Mouse (Mus musculus) embryo, embryonic 10 days (tissue): Measurements from ENCODE around the gene Hpf1.
A peak's percentile ranks its signal among the peaks of the same experiment; 100 is the strongest.

Experiments
- DNase-seq: peaks from one replicate; pipeline ENCODE4 v3.0.0-alpha.2; 2015; ENCODE audit warnings: low spot score

The Hpf1 gene

GRCm38 (mm10) chr8:60889843-60890519 is at the start of gene Hpf1:
Gene Hpf1 (plus strand): TSS chr8:60890418.
- peak; percentile 97 for DNase-seq

DNA sequence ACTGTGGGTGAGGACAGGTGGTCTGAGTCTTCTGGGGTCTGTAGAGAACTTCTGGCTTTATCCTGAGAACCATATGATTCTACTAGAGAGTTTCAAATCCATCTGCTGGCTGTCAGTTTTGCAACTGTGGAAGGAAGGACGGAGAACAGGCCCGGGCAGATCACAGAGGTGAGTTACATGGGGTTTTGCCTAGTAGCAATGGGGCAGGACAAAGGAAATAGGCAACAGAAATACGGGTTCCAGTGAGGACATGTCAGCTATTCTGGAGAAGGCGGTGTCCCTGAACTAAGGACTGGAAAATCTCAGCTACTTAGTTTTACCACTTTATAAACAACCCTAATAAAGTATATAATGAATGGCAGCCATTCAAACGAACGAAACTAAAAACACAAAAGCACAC is 47.8 kb upstream of the Hpf1 start:
- DNase-seq, result no peak

- DNase-seq, result no peak
Observed at GRCm38 (mm10) chr8:60857559-60857958, 32.7 kb upstream of the Hpf1 start.

- DNase-seq, result no peak
Observed at GRCm38 (mm10) chr8:60858091-60858490, 32.1 kb upstream of the Hpf1 start.

DNA sequence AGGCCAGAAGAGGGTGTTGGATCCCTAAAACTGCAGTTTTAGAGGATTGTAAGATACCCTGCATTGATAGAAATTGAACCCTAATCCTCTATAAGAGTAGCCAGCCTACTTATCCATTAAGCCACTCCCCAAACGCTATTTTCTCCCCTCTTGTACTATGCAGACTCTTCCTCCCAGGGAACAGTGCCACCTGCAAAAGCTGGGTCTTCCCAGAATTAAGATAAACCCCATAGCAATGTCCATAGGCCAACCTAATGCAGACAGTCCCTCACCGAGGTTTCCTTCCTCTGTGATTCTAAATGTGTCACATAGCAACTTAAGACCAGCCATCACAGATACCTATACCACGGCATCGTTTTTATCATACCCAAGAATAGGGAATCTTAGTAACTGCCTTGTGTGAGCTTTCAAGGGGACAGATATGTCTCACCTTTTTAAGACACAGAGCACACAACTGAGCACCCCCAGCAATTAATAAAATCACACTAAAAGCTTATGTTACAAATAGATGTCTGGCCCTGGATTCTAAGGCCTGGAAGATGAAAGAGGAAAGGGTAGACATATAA is 31.2 kb upstream of the Hpf1 start:
- DNase-seq, result no peak

DNA sequence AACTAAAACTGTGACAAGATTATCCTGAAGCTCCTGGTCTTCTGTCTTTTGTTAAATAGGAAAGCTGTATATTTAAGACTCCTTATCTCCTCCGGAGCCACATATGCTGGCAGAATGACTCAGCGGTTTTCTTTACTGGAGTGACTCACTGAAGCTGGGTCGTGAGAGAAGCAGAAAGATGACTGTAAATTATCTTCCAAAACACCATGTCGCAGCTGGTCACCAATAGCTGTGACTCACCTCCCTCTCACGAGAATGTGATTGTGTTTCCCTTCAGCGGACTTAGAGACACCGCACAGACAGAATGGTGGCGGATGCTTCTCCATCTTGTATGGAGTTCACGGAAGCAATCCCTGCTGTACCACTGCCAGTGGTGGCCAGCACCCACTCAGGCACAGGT is 30.6 kb upstream of the Hpf1 start:
- no peak for DNase-seq

- no peak for DNase-seq
Observed at GRCm38 (mm10) chr8:60860749-60861148, 29.5 kb upstream of the Hpf1 start.

DNA sequence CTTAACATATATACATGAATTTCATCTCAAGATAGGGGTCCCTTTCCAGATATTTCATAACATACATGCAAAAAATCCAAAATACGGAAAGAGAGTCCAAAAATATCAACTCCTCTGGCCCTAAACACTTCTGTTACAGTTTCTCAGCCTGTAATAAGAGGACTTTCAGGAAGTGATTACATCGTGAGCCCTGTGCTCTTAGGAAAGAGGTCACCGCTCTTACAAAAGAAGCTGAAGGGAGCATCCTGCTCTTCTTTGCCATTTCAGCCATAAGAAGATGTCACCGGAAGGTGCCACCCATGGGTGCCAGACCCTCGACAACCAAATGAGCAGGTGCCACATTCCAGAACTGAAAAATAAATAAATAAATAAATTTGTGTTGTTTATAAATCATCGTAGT is 28.4 kb upstream of the Hpf1 start:
- DNase-seq, result no peak

DNA sequence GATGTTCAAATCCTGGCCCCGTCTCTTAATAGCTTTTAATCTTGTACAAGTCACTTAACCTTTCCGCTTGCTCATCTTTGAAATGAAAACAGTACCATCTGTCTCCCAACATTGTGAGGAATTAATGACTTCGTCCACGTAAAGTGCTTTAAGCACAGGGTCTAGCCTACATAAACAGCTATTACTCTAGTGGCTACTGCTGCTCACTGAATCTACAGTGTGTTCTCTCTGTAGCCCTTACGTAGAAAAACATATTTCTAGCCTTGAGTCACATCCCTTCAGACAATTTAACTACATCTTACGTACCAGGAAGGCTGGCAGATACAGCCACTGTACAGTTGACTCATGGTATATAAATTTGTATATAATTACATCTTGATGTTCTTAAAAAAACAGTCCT is 25.3 kb upstream of the Hpf1 start:
- no peak for DNase-seq

- DNase-seq, result peak; percentile 87
Observed at GRCm38 (mm10) chr8:60865504-60866114, 24.6 kb upstream of the Hpf1 start.

DNA sequence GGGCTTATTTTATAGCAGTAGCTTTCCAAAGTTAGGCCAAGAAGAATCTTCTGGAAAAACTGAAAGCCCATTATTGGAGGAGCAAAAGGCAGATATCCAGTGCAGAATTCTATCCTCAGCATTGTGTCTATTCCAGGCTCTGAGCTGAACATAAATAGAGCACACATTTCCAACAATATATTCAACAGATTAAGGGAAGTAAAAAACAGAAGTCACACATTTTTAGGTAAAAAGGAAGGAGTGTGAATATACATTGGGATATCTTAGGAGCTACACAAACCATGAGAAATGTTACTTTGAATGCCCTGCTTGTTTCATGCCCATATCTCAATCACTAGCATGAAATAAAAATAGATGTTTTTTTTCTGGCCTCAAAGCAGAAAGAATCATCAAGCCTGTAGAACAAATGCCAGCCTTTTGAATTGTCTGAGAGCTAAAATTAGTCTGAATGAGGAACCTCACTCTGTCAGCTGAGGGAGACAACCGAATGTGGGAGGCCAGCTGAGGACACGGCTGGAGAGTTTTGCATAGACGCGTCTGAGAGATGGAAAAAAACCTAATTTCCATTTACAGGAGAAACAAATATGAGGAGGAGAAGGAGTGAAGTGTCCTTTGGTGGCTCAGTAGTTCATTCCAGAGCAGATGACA is 22.6 kb upstream of the Hpf1 start:
- no peak for DNase-seq

DNA sequence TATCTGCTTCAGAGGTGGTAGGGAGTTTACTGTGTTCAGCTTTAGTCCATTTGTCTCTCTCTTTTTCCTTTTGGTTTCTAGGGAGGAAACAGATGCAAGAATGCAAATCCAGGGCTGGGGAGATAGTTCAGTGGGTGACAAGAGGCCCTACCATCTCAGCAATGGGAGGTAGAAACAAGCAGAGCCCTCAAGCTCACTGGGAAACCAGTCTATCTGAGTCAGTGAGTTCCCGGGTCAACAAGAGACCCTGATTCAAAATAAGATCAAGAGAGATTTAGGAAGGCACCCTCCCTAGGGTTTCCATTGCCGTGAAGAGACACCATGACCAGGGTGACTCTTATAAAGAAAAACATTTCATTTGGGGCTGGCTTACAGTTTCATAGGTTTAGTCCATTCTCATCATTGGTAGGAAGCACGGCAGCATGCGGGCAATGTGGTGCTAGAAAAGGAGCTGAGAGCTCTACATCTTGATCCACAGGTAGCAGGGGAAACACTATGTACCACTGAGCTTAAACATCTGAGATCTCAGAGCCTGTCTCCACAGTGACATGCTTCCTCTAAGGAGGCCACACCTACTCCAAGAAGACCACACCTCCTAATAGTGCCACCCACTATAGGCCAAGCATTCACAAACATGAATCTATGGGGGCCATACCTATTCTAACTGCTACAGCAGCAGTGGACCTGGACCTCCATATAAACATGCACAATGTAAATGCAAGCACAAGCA is 21.8 kb upstream of the Hpf1 start:
- no peak for DNase-seq

GRCm38 (mm10) chr8:60869761-60870160 is 20.5 kb upstream of the Hpf1 start:
- DNase-seq, result no peak

GRCm38 (mm10) chr8:60870231-60871193 is 19.7 kb upstream of the Hpf1 start:
- no peak for DNase-seq

GRCm38 (mm10) chr8:60878617-60879016 is 11.6 kb upstream of the Hpf1 start:
- peak; percentile 51 for DNase-seq

- peak; percentile 24 for DNase-seq
Observed at GRCm38 (mm10) chr8:60883419-60884137, 6.6 kb upstream of the Hpf1 start.

- no peak for DNase-seq
Observed at GRCm38 (mm10) chr8:60886736-60887135, 3.5 kb upstream of the Hpf1 start.

GRCm38 (mm10) chr8:60889131-60889842 is 931 bp upstream of the Hpf1 start:
- no peak for DNase-seq

DNA sequence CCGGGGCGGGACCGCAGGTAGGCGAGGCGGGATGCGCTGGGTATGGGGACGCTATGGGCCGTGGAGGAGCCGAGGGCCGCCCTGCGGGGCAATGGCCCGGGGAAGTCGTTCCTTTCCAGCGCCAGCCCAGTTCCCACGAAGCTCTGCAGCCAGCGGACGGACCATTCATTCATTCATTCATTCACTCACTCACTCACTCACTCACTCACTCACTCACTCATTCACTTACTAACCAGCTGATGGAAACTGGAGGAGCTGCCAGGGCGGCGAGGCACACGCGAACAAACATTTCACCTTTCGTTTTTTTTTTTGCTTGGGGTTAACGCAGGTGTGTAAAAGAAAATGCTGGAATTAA is 279 bp downstream of the Hpf1 start:
- DNase-seq, result no peak

GRCm38 (mm10) chr8:60891757-60892156 is 1.5 kb downstream of the Hpf1 start:
- no peak for DNase-seq
